Mouse (Mus musculus): ENCODE data around the gene Olfr250.
"Not testable (repeated sequence)": the region's sequence is repeated elsewhere in the genome, so short reads cannot be mapped to it uniquely, and the experiment has no call there.

The Olfr250 gene

DNA sequence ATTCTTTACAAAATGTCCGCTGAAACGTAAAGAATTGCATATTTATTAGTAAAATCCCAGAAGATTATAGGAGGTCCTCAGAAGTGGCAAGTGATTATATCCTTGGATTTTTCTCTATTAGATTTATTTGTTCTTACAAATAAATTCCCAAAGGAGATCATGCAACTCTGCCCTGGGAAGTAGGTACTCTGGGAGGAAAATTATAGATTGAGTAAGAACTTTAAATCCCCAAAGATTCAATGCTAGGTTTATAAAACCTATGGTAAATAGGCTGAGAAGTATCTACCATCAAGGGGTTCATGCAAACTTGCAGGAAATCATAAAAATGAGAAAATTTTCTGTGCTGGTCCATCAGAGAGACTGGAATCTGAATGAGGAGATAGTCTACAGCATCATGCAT lies at the start of gene Olfr250:
TSS of gene Olfr250 (plus strand) at position 301 of the 400 bp plus-strand sequence.
- DNase-seq, result no peak

DNA sequence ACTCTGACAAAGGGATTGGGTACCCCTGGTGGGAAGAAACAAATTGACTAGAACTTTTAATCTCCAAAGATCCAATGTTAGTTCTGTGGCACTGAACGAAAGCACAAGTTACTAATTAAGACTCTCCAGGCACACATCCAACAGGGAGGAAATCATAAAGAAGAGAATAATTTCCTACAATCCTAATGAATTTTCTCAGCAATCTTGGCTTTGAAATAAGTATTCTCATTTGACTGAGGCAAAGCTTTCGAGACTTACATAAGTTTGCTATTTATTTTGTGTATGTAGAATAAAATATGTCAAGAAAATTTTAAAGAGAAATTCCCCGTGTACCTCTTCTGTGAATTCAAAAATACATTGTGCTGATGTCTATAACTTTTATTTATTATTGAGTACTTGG lies 37.9 kb upstream of the Olfr250 start, which contains the start of gene Olfr25:
TSS of gene Olfr25 (plus strand) at position 301 of the 400 bp plus-strand sequence.
- DNase-seq, result no peak

DNA sequence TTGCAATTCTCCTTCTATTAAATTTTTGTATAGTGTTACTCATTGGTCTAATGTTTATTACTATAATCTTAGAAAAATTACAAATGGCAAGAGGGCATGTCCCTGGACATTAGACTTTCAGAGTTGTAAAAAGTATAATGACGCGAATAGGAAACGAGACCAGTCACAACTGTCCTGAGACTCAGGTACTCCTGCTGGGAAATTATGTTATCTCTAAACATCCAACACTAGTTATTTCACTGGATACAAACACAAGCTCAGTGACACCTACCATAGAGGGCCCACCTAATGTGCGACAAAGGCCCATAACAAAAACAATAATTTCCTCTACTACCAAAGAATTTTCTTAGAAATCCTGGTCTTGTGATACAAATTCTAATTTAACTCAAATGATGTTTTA lies 18.6 kb upstream of the Olfr250 start, which contains the start of gene Olfr898:
TSS of gene Olfr898 (plus strand) at position 301 of the 400 bp plus-strand sequence.
- DNase-seq, result no peak

DNA sequence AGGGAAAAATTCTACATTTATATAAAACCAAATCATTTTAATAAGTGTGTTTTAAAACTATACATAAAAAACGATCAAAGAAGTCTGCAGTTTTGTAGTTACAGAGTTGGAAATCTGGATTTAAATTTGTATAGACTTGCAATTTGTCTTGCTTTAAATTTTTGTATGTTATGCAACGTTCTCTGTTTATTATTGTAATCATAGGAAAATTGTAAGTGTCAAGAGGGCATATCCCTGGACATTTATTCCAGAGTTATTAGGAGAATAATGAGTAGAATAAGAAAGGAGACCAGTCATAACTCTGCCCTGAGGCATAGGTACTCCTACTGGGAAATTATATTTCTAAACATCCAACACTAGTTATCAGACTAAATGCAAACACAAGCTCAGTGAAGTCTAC lies 10.1 kb downstream of the Olfr250 start, which contains the start of gene Olfr251:
TSS of gene Olfr251 (plus strand) at position 301 of the 400 bp plus-strand sequence.
- DNase-seq, result no peak

DNA sequence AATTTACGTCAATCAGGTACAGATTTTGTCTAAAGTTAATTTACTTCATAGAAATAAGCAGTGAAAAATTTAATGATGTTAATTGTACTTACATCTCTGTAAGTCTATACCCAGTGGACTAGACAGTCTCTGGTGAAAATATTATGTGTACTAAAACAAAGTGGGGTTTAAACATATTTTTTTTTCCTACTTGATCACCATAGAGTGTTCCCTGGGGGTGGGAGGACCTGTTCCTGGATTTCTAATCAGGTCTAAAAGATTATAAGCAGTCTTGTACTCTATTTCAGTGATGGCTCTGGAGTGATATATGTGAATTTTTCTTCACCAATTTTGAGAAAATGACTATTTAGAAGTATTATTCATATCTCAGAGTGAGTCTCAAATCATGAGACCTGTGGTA lies 34.7 kb downstream of the Olfr250 start, which contains the start of gene Olfr147:
TSS of gene Olfr147 (plus strand) at position 301 of the 400 bp plus-strand sequence.
- DNase-seq, result no peak

DNA sequence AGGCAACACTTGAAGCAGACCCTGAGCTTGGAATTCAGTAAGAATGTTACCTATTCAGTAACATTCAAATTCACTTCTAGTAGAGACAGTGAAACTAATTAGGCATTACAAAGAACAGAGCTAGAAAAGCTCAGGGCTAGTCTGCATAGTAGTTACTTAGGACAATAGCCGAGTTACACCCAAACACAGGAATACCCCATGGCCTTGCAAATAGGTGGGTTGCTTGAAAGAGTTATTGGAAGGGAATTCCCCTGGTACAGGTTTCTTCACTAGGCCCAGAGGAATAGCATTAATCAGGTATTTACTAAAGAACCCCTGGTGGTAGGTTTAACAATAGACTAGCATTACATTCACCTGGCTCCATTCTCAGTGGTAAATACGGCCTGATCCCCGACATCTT lies 40.8 kb downstream of the Olfr250 start:
- not testable (repeated sequence) for DNase-seq

DNA sequence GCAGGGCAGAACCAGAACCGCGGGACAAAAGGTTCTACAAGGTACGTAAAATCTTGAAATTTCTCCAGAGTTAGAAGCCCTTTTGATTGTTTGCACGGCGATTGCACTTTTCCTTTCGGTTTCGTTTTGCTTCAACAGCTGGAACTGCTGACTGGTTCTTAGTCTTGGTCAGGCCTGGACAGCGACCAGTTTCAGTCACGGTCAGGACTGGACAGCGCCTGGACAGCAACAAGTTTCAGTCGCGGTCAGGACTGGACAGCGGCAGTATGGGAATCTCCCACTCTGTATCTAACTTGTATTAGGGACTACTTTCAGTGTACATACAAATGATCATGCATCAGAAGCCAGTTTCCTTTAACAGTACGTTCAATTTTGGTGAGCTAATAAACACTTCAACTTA lies 46.8 kb downstream of the Olfr250 start:
- DNase-seq, result not testable (repeated sequence)
